Mouse (Mus musculus): ENCODE results near the gene Gria1.
A peak's percentile ranks its signal among the peaks of the same experiment; 100 is the strongest.

DNA sequence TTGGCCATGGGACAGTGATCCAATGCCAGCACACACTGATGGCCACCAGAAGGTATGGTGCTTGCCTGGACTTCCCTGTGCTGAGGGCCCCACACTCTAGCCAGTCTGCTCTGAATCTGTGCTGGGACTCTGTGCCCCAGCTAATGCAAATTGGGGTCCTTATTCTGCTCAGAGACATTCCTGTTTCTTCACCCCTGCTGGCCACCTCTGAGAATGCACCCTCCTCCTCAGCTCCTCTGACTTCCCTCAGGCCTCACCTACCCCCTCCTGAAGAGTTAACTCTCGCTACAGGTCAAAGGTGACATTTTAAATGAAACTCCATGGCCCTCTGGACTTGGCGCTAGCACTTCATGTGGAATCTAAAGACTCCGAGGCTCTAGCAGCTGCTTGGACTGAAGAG lies 165.4 kb downstream of the Gria1 start:
- TF ChIP-seq POLR2A (IDR thresholded peaks at IDR 0.05; ENCODE audit: insufficient read depth, low read depth, low read length) (no peak), CTCF (IDR thresholded peaks at IDR 0.05) (peak; percentile 31; the same call in 1 of the 2 replicates)
